Mouse (Mus musculus): ENCODE results near the gene Tgtp1. TPM values are rescaled to one million over a fixed set of nuclear protein-coding genes. Genes with fewer than 3 reads are reported as not detected.
"Not testable (repeated sequence)": the region's sequence is repeated elsewhere in the genome, so short reads cannot be mapped to it uniquely, and the experiment has no call there.

Gene Tgtp1
- polyA plus RNA-seq, 1 experiment from 2014 or later: not detected

- not testable (repeated sequence) for H3K27ac ChIP-seq (replicated peaks); H3K9me3 ChIP-seq (replicated peaks); ATAC-seq (ENCODE audit: low FRiP score); H3K4me2 ChIP-seq; H3K4me3 ChIP-seq (replicated peaks); H3K4me1 ChIP-seq; H3K9ac ChIP-seq (replicated peaks); H3K36me3 ChIP-seq; H3K27me3 ChIP-seq (replicated peaks)
- no CpG with 5 or more reads among the region's 1 CpGs for WGBS
Observed at GRCm38 (mm10) chr11:48978240-48978939, 15.6 kb downstream of the Tgtp1 start, which contains the start of gene Olfr56. Olfr56 (plus strand) TSS chr11:48978889.

DNA sequence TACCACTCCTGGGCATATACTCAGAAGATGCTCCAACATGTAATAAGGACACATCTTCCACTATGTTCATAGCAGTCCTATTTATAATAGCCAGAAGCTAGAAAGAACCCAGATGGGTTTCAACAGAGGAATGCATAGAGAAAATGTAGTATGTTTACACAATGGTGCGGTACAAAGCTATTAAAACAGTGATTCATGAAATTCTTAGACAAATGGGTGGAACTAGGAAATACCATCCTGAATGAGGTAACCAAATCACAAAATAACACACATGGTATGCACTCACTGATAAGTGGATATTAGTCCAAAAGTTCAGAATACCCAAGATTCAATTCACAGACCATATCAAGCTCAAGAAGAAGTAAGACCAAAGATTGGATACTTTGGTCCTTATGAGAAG is 19.3 kb downstream of the Tgtp1 start:
- not testable (repeated sequence) for H3K36me3 ChIP-seq; H3K4me1 ChIP-seq; H3K4me2 ChIP-seq; H3K9me3 ChIP-seq (replicated peaks); H3K27ac ChIP-seq (replicated peaks); H3K9ac ChIP-seq (replicated peaks); H3K27me3 ChIP-seq (replicated peaks); ATAC-seq (ENCODE audit: low FRiP score); H3K4me3 ChIP-seq (replicated peaks)
- no CpG with 5 or more reads among the region's 1 CpGs for WGBS

GRCm38 (mm10) chr11:48946090-48946489 is 47.9 kb downstream of the Tgtp1 start, which contains the start of gene Psme2b:
Psme2b (minus strand) TSS chr11:48946190.
- H3K36me3 ChIP-seq; H3K4me1 ChIP-seq; H3K4me2 ChIP-seq; H3K4me3 ChIP-seq (replicated peaks); ATAC-seq (ENCODE audit: low FRiP score); H3K9me3 ChIP-seq (replicated peaks); H3K27me3 ChIP-seq (replicated peaks); H3K27ac ChIP-seq (replicated peaks); H3K9ac ChIP-seq (replicated peaks): not testable (repeated sequence)
- 95% methylated on average over 6 of the region's 6 CpGs for WGBS

DNA sequence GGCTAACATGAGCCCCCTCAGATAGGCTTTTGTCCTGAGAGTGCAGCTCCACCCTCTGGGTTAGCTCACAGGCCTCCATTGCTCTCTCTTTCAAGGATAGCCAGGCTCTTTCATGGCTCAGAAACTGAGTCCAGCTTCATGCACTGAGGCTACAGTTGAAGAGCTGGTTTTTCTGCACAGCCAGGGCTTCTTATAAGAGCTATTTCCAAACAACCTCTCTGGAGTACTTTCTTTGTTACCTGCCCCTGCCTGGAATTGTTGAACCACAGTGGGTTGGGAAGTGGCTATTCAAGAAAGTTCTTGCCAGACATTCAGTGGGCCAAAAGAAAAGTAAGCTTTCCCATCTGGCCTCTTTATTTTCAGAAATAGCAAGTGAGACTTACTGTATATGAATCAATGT is 54.7 kb downstream of the Tgtp1 start:
- H3K9me3 ChIP-seq (replicated peaks); ATAC-seq (ENCODE audit: low FRiP score); H3K27ac ChIP-seq (replicated peaks); H3K4me3 ChIP-seq (replicated peaks); H3K27me3 ChIP-seq (replicated peaks); H3K4me2 ChIP-seq; H3K4me1 ChIP-seq; H3K9ac ChIP-seq (replicated peaks); H3K36me3 ChIP-seq: not testable (repeated sequence)

Other genes starting within 250 kb of the Tgtp1 start
- 351 and 459 TPM in 2 replicates for gene Rack1, start 193.8 kb downstream of the Tgtp1 start, polyA plus RNA-seq (2015; fragmentation: Nextera tagmentation; extraction: Ambion mirVana)
- 6.4 and 7.3 TPM in 2 replicates for gene Trim41, start 176.8 kb downstream of the Tgtp1 start, polyA plus RNA-seq (2015; fragmentation: Nextera tagmentation; extraction: Ambion mirVana)
- 2.1 and 2.6 TPM in 2 replicates for gene Trim7, start 168.0 kb downstream of the Tgtp1 start, polyA plus RNA-seq (2015; fragmentation: Nextera tagmentation; extraction: Ambion mirVana)
- 2.9 and 3.3 TPM in 2 replicates for gene Gm12184, start 167.5 kb downstream of the Tgtp1 start, polyA plus RNA-seq (2015; fragmentation: Nextera tagmentation; extraction: Ambion mirVana)
- 4.2 and 12.2 TPM in 2 replicates for gene Irgm1, start 122.5 kb downstream of the Tgtp1 start, polyA plus RNA-seq (2015; fragmentation: Nextera tagmentation; extraction: Ambion mirVana)
- 0.18 and 0.24 TPM in 2 replicates for gene Gm5431, start 92.0 kb downstream of the Tgtp1 start, polyA plus RNA-seq (2015; fragmentation: Nextera tagmentation; extraction: Ambion mirVana)
- gene Psme2b, start 48.0 kb downstream of the Tgtp1 start, polyA plus RNA-seq (2015; fragmentation: Nextera tagmentation; extraction: Ambion mirVana): 2.2 and 3.4 TPM in 2 replicates
- not detected in 2 replicates for gene Olfr56, start 15.3 kb downstream of the Tgtp1 start, polyA plus RNA-seq (2015; fragmentation: Nextera tagmentation; extraction: Ambion mirVana)
- 0.24 and 0.88 TPM in 2 replicates for gene 9930111J21Rik1, start 14.8 kb downstream of the Tgtp1 start, polyA plus RNA-seq (2015; fragmentation: Nextera tagmentation; extraction: Ambion mirVana)
- gene Gm12185, start 1.9 kb downstream of the Tgtp1 start, polyA plus RNA-seq (2015; fragmentation: Nextera tagmentation; extraction: Ambion mirVana): 0.10 TPM in 1 of 2 replicates, not detected in the other
- 0.36 and 0.64 TPM in 2 replicates for gene 9930111J21Rik2, start 57.1 kb upstream of the Tgtp1 start, polyA plus RNA-seq (2015; fragmentation: Nextera tagmentation; extraction: Ambion mirVana)
- gene Tgtp2, start 70.0 kb upstream of the Tgtp1 start, polyA plus RNA-seq (2015; fragmentation: Nextera tagmentation; extraction: Ambion mirVana): 0.14 and 8.5 TPM in 2 replicates
- gene Ifi47, start 82.4 kb upstream of the Tgtp1 start, polyA plus RNA-seq (2015; fragmentation: Nextera tagmentation; extraction: Ambion mirVana): 0.64 and 6.6 TPM in 2 replicates
- gene Olfr1396, start 120.7 kb upstream of the Tgtp1 start, polyA plus RNA-seq (2015; fragmentation: Nextera tagmentation; extraction: Ambion mirVana): not detected in 2 replicates
- not detected in 2 replicates for gene Olfr1395, start 148.1 kb upstream of the Tgtp1 start, polyA plus RNA-seq (2015; fragmentation: Nextera tagmentation; extraction: Ambion mirVana)
- not detected in 2 replicates for gene Olfr1394, start 160.2 kb upstream of the Tgtp1 start, polyA plus RNA-seq (2015; fragmentation: Nextera tagmentation; extraction: Ambion mirVana)
- gene Btnl9, start 193.0 kb upstream of the Tgtp1 start, polyA plus RNA-seq (2015; fragmentation: Nextera tagmentation; extraction: Ambion mirVana): 0.17 and 0.59 TPM in 2 replicates
- 33.6 and 38.2 TPM in 2 replicates for gene Zfp62, start 209.1 kb upstream of the Tgtp1 start, polyA plus RNA-seq (2015; fragmentation: Nextera tagmentation; extraction: Ambion mirVana)